Mouse (Mus musculus): ENCODE measurements around the gene Tnik. TPM values are rescaled to one million over a fixed set of nuclear protein-coding genes. Genes with fewer than 3 reads are reported as not detected.

The Tnik gene
- polyA plus RNA-seq, 1 experiment from 2014 or later, result 111 TPM

- Histone ChIP-seq H3K27ac (ENCODE audit: low read length) (peak overlapping the region; percentile 65), H3K27me3 (replicated peaks; ENCODE audit: control insufficient read depth, insufficient read depth, low read length) (no peaks in the 10 kb centered on the region), H3K4me2 (ENCODE audit: low read length) (no peak overlapping the region), H3K9ac (replicated peaks; ENCODE audit: low read depth, low read length) (no peak overlapping the region), H3K4me3 (replicated peaks; ENCODE audit: low read length) (no peak overlapping the region), H3K36me3 (ENCODE audit: control insufficient read depth, insufficient read depth) (no peaks in the 10 kb centered on the region), H3K9me3 (ENCODE audit: control insufficient read depth, low read length) (no peaks in the 10 kb centered on the region), H3K4me1 (replicated peaks; ENCODE audit: control insufficient read depth, insufficient read depth, low read length) (peaks cover 10% of the 10 kb centered on the region)
- ATAC-seq, result no peak
- WGBS, result 52% methylated on average over 8 of the region's 8 CpGs
Measured at GRCm38 (mm10) chr3:28456842-28457241, 193.8 kb downstream of the Tnik start.

- Histone ChIP-seq H3K9me3 (ENCODE audit: control insufficient read depth, low read length) (no peaks in the 10 kb centered on the region), H3K36me3 (ENCODE audit: control insufficient read depth, insufficient read depth) (no peaks in the 10 kb centered on the region), H3K27ac (ENCODE audit: low read length) (peak overlapping the region; percentile 53), H3K4me2 (ENCODE audit: low read length) (no peak overlapping the region), H3K4me1 (replicated peaks; ENCODE audit: control insufficient read depth, insufficient read depth, low read length) (peaks cover 10% of the 10 kb centered on the region), H3K27me3 (replicated peaks; ENCODE audit: control insufficient read depth, insufficient read depth, low read length) (no peaks in the 10 kb centered on the region), H3K4me3 (replicated peaks; ENCODE audit: low read length) (no peak overlapping the region), H3K9ac (replicated peaks; ENCODE audit: low read depth, low read length) (no peak overlapping the region)
- 85% methylated on average over 2 of the region's 2 CpGs for WGBS
- no peak for ATAC-seq
Measured at GRCm38 (mm10) chr3:28457517-28457916, 194.5 kb downstream of the Tnik start.

- Histone ChIP-seq H3K4me1 (replicated peaks; ENCODE audit: control insufficient read depth, insufficient read depth, low read length) (peaks cover 17% of the 10 kb centered on the region), H3K27me3 (replicated peaks; ENCODE audit: control insufficient read depth, insufficient read depth, low read length) (no peaks in the 10 kb centered on the region), H3K4me3 (replicated peaks; ENCODE audit: low read length) (no peak overlapping the region), H3K9ac (replicated peaks; ENCODE audit: low read depth, low read length) (no peak overlapping the region), H3K27ac (ENCODE audit: low read length) (peak overlapping the region; percentile 39; the same call in 1 of the 2 replicates), H3K36me3 (ENCODE audit: control insufficient read depth, insufficient read depth) (no peaks in the 10 kb centered on the region), H3K4me2 (ENCODE audit: low read length) (no peak overlapping the region), H3K9me3 (ENCODE audit: control insufficient read depth, low read length) (no peaks in the 10 kb centered on the region)
- WGBS, result 67% methylated on average over 4 of the region's 4 CpGs
- peak; percentile 63 for ATAC-seq
Measured at GRCm38 (mm10) chr3:28466688-28467087, 203.7 kb downstream of the Tnik start.

- no peak overlapping the region for H3K4me3 ChIP-seq (replicated peaks; ENCODE audit: low read length)
- H3K4me1 ChIP-seq (replicated peaks; ENCODE audit: control insufficient read depth, insufficient read depth, low read length), result peaks cover 17% of the 10 kb centered on the region
- H3K27me3 ChIP-seq (replicated peaks; ENCODE audit: control insufficient read depth, insufficient read depth, low read length), result no peaks in the 10 kb centered on the region
- H3K27ac ChIP-seq (ENCODE audit: low read length), result peak overlapping the region; percentile 78
- H3K9me3 ChIP-seq (ENCODE audit: control insufficient read depth, low read length), result no peaks in the 10 kb centered on the region
- no peaks in the 10 kb centered on the region for H3K36me3 ChIP-seq (ENCODE audit: control insufficient read depth, insufficient read depth)
- no peak overlapping the region for H3K9ac ChIP-seq (replicated peaks; ENCODE audit: low read depth, low read length)
- WGBS, result 44% methylated on average over 1 of the region's 1 CpGs
- peak; percentile 85 for ATAC-seq
- no peak overlapping the region for H3K4me2 ChIP-seq (ENCODE audit: low read length)
Measured at GRCm38 (mm10) chr3:28467148-28467754, 204.2 kb downstream of the Tnik start.

- H3K27ac ChIP-seq (ENCODE audit: low read length), result no peak overlapping the region
- H3K36me3 ChIP-seq (ENCODE audit: control insufficient read depth, insufficient read depth), result no peaks in the 10 kb centered on the region
- peaks cover 17% of the 10 kb centered on the region for H3K4me1 ChIP-seq (replicated peaks; ENCODE audit: control insufficient read depth, insufficient read depth, low read length)
- no peaks in the 10 kb centered on the region for H3K9me3 ChIP-seq (ENCODE audit: control insufficient read depth, low read length)
- 63% methylated on average over 4 of the region's 4 CpGs for WGBS
- H3K9ac ChIP-seq (replicated peaks; ENCODE audit: low read depth, low read length), result no peak overlapping the region
- H3K4me3 ChIP-seq (replicated peaks; ENCODE audit: low read length), result no peak overlapping the region
- no peak overlapping the region for H3K4me2 ChIP-seq (ENCODE audit: low read length)
- no peak for ATAC-seq
- no peaks in the 10 kb centered on the region for H3K27me3 ChIP-seq (replicated peaks; ENCODE audit: control insufficient read depth, insufficient read depth, low read length)
Measured at GRCm38 (mm10) chr3:28467871-28468285, 204.9 kb downstream of the Tnik start.

DNA sequence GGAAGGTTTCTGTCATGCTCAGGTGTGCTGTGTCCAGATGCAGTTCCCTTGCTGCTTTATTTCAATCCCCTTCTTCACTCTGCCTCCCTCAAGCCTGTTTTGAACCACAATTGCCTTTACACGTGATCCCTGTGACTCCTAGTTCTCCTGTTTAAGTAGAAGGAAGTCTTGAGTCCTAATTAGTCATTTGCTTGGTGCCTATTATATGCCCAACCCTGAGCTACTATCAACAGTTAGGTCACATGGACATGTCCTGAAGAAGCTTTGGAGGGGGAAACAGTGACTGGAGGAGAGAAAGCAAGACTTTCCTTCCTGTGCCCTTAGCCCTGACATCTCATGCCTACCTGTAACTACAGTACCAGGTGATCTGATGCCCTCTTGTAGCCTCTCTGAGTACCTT lies 210.4 kb downstream of the Tnik start:
- ATAC-seq, result no peak
- Histone ChIP-seq H3K9ac (replicated peaks; ENCODE audit: low read depth, low read length) (no peak overlapping the region), H3K4me1 (replicated peaks; ENCODE audit: control insufficient read depth, insufficient read depth, low read length) (no peaks in the 10 kb centered on the region), H3K4me2 (ENCODE audit: low read length) (no peak overlapping the region), H3K36me3 (ENCODE audit: control insufficient read depth, insufficient read depth) (no peaks in the 10 kb centered on the region), H3K27me3 (replicated peaks; ENCODE audit: control insufficient read depth, insufficient read depth, low read length) (no peaks in the 10 kb centered on the region), H3K4me3 (replicated peaks; ENCODE audit: low read length) (no peak overlapping the region), H3K9me3 (ENCODE audit: control insufficient read depth, low read length) (no peaks in the 10 kb centered on the region), H3K27ac (ENCODE audit: low read length) (no peak overlapping the region)
- WGBS, result 66% methylated on average over 1 of the region's 1 CpGs

DNA sequence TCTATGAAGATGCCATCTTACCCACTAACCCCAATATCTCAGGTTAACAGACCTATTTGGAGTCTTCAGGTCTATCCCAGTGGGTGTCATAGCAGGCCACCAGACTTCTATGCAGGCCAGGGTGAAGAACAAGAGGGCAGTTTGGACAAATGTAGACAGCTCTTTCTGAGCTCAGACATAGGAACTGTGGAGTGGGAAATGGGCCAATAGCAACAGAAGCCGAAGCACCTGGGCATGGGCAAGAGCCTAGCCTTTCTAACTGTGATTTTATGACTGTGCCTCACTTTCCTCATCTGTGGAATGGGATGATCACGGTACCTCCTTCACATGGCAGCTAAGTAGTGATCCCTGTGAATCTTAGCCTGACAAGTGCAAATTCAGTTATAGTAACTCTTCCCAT lies 214.4 kb downstream of the Tnik start:
- peaks cover 2% of the 10 kb centered on the region; the same call in 1 of the 2 replicates for H3K4me1 ChIP-seq (replicated peaks; ENCODE audit: control insufficient read depth, insufficient read depth, low read length)
- no peaks in the 10 kb centered on the region for H3K36me3 ChIP-seq (ENCODE audit: control insufficient read depth, insufficient read depth)
- 89% methylated on average over 2 of the region's 2 CpGs for WGBS
- no peaks in the 10 kb centered on the region for H3K27me3 ChIP-seq (replicated peaks; ENCODE audit: control insufficient read depth, insufficient read depth, low read length)
- no peak overlapping the region for H3K4me3 ChIP-seq (replicated peaks; ENCODE audit: low read length)
- H3K4me2 ChIP-seq (ENCODE audit: low read length), result no peak overlapping the region
- no peaks in the 10 kb centered on the region for H3K9me3 ChIP-seq (ENCODE audit: control insufficient read depth, low read length)
- H3K27ac ChIP-seq (ENCODE audit: low read length), result no peak overlapping the region
- H3K9ac ChIP-seq (replicated peaks; ENCODE audit: low read depth, low read length), result no peak overlapping the region
- ATAC-seq, result no peak

- Histone ChIP-seq H3K4me2 (ENCODE audit: low read length) (no peak overlapping the region), H3K9me3 (ENCODE audit: control insufficient read depth, low read length) (peaks cover 2% of the 10 kb centered on the region; the same call in 1 of the 2 replicates), H3K9ac (replicated peaks; ENCODE audit: low read depth, low read length) (no peak overlapping the region), H3K4me1 (replicated peaks; ENCODE audit: control insufficient read depth, insufficient read depth, low read length) (peaks cover 8% of the 10 kb centered on the region), H3K36me3 (ENCODE audit: control insufficient read depth, insufficient read depth) (no peaks in the 10 kb centered on the region), H3K27me3 (replicated peaks; ENCODE audit: control insufficient read depth, insufficient read depth, low read length) (no peaks in the 10 kb centered on the region), H3K27ac (ENCODE audit: low read length) (no peak overlapping the region), H3K4me3 (replicated peaks; ENCODE audit: low read length) (no peak overlapping the region)
- 90% methylated on average over 7 of the region's 7 CpGs for WGBS
- ATAC-seq, result no peak
Measured at GRCm38 (mm10) chr3:28485716-28486115, 222.7 kb downstream of the Tnik start.

GRCm38 (mm10) chr3:28487418-28487817 lies 224.4 kb downstream of the Tnik start:
- peak overlapping the region; percentile 22; the same call in 1 of the 2 replicates for H3K27ac ChIP-seq (ENCODE audit: low read length)
- H3K36me3 ChIP-seq (ENCODE audit: control insufficient read depth, insufficient read depth), result no peaks in the 10 kb centered on the region
- no peaks in the 10 kb centered on the region for H3K27me3 ChIP-seq (replicated peaks; ENCODE audit: control insufficient read depth, insufficient read depth, low read length)
- peaks cover 2% of the 10 kb centered on the region; the same call in 1 of the 2 replicates for H3K9me3 ChIP-seq (ENCODE audit: control insufficient read depth, low read length)
- 0 out of 2 replicates have a peak, but pooled peaks have one; percentile 21 for ATAC-seq
- H3K4me2 ChIP-seq (ENCODE audit: low read length), result no peak overlapping the region
- H3K9ac ChIP-seq (replicated peaks; ENCODE audit: low read depth, low read length), result no peak overlapping the region
- no peak overlapping the region for H3K4me3 ChIP-seq (replicated peaks; ENCODE audit: low read length)
- H3K4me1 ChIP-seq (replicated peaks; ENCODE audit: control insufficient read depth, insufficient read depth, low read length), result peaks cover 15% of the 10 kb centered on the region
- 45% methylated on average over 9 of the region's 9 CpGs for WGBS

Data from forebrain, embryonic 16.5 days (tissue).